Mouse (Mus musculus): ENCODE measurements around the gene Copb1.

Copb1 gene

GRCm38 (mm10) chr7:114253885-114254833, at the start of gene Copb1:
Gene Copb1 (minus strand): TSS chr7:114254711.
- peak; percentile 92 for DNase-seq (ENCODE audit: low read depth, low spot score)

DNA sequence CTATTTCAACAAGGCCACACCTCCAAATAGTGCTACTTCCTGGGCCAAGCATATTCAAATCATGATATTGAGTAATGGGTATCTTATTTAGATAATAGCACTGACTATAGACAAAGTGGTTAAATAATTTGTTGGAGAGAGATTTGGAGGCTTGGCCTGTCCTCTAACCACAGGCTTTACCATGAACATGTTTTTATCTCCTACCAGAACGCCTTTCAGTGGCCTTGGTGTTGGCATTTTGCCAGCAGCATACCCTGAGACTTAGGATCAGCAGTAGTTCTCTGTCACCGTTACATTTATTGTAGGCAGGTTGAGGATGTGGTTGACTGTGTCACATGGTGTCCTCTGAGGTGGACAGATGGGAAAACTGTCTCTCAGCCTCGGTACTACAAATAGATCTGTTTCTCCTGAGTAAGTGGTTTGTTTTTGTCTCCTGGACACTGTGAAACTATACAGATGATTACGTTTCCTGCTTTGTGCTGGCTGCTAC, 46.8 kb upstream of the Copb1 start:
- DNase-seq (ENCODE audit: low read depth, low spot score), result no peak

DNA sequence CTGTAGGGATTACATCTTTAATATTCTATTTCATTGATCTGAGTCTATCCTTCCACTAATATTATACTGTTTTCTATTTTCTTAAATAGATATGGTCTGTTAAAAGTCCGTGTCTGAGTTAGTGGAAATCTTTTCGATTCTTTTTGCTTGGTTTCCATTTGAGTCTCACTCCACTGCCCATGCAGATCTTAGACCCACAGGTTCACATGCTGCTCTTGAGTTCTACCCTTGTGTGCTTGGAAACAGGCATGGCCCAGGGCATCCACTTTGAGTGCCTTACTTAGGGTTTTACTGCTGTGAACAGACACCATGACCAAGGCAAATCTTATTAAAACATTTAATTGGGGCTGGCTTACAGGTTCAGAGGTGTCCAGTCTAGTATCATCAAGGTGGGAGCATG, 46.3 kb upstream of the Copb1 start:
- DNase-seq (ENCODE audit: low read depth, low spot score), result no peak

DNA sequence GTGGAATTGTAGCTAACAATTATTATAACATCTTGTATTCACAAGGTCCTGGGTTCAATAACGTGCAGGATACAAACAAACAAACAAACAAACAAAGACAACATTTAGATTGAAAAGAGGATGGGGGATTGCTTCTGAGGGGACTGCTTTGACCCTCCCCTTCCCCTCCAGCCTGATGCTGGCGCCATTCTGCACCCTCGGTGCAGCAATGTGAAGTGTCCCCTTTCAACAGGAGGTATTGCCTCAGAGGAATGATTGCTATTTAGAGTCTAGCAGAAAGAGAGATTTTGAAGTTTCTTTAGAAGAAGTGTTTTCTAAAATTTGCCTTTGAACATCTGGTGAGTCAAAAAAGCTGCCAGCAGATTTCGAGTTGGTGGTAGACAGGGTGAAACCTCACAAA, 44.7 kb upstream of the Copb1 start:
- DNase-seq (ENCODE audit: low read depth, low spot score), result no peak

- no peak for DNase-seq (ENCODE audit: low read depth, low spot score)
Measured at GRCm38 (mm10) chr7:114294698-114295097, 40.2 kb upstream of the Copb1 start.

GRCm38 (mm10) chr7:114293903-114294302, 39.4 kb upstream of the Copb1 start:
- no peak for DNase-seq (ENCODE audit: low read depth, low spot score)

- DNase-seq (ENCODE audit: low read depth, low spot score), result no peak
Measured at GRCm38 (mm10) chr7:114292501-114292971, 38.0 kb upstream of the Copb1 start.

DNA sequence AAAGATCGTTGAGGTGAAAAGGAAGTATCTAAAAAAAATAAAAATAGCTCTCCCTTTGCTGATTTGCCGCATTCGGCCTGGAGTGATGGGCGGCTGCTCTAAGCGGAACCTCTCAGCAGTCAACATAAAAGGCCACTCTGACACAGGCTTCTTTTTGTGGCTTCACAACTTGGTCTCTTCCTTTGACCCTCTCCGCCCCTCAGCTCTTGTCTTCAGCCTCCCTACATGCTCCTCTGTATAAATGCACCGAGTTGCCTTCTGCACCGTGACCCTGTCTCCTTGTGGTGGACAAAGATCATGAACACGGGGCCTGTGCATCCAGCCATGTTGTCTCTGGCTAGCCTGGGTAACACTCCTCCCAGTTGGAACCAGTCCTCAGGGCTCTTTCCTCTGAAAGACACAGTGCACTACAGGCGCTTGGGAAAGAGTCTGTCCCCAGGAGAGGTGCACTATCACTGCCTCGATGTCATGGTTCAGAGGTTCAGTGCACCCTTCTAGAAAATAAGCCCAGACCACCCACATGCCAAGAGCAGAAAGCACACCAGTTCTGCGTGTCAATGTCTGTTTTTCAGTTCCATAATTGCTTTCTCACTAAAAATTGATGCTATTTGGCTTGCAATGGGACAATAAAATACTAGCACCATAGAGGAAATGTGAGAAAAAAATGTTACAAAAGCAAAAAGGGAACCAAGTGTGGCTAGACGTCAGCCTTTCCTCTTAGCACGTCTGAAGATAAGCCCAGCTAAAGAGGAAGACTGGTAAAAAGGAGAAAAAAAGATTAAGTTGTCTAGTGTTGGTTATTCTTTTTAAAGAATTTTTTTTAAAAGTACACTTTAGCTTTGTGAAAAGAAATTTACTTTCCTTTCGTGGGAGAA, 37.2 kb upstream of the Copb1 start:
- DNase-seq (ENCODE audit: low read depth, low spot score), result no peak

GRCm38 (mm10) chr7:114290078-114290506, 35.6 kb upstream of the Copb1 start:
- no peak for DNase-seq (ENCODE audit: low read depth, low spot score)

GRCm38 (mm10) chr7:114284296-114284910, 29.9 kb upstream of the Copb1 start:
- no peak for DNase-seq (ENCODE audit: low read depth, low spot score)

DNA sequence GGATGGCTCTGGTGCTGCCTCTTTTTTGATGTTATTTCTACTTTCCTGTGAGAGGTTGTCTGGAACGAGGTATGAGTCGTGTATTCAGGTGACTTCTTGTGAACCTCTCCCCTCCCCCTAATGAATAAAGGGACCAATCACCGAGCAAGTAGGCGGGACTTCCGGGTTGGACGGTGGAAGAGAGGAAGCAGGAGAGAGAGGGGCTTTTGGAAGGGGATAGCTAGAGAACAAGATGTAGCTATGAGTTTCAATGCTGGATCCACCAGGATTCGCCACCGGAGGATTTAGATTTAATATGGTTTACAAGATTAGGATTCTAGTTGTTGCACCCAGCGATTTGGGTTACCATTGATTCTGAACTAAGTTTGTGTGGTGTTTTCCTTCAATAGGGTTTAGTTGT, 28.5 kb upstream of the Copb1 start:
- DNase-seq (ENCODE audit: low read depth, low spot score), result no peak

- DNase-seq (ENCODE audit: low read depth, low spot score), result no peak
Measured at GRCm38 (mm10) chr7:114281671-114282070, 27.2 kb upstream of the Copb1 start.

- peak; percentile 99 for DNase-seq (ENCODE audit: low read depth, low spot score)
Measured at GRCm38 (mm10) chr7:114276005-114276752, 21.7 kb upstream of the Copb1 start, which contains the start of gene Psma1. Gene Psma1 (minus strand): TSS chr7:114276118.

- DNase-seq (ENCODE audit: low read depth, low spot score), result no peak
Measured at GRCm38 (mm10) chr7:114275372-114276004, 21.0 kb upstream of the Copb1 start.

GRCm38 (mm10) chr7:114268446-114268845, 13.9 kb upstream of the Copb1 start:
- DNase-seq (ENCODE audit: low read depth, low spot score), result no peak

DNA sequence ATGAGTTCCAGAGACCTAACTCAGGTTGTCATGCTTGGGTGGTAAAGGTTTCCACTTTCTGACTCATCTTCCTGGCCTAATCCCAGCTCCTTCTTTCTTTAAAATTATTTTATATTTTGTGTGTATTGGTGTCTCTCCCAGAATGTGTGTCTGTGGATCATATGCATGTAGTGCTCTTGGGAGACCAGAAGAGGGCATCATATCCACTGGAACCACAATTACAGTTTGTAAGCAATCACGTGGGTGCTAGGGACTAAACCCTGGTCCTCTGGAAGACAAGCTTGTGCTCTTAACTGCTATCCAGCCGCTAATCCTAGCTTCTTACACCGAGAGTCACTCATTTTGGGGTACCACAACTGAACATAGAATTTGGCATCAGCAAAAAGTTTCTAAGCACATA, 2.8 kb downstream of the Copb1 start:
- DNase-seq (ENCODE audit: low read depth, low spot score), result no peak

DNA sequence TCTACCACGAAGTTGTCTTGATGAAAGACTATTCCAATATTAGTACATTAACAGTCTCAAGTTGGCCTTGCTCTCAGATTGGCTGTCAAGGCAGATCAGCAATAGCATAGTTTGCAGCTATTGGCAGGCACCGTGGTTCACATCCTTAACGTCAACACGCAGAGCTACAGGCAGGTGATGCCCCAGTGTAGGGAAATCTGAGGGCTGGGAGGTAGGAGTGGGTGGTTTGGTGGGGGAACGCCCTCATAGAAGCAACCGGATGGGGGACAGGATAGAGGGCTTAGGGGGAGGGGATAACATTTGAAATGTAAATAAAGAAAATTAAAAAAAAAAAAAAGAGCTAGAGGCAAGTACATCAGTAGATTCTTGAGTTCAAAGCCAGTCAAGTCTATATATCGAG, 20.5 kb downstream of the Copb1 start:
- no peak for DNase-seq (ENCODE audit: low read depth, low spot score)

- no peak for DNase-seq (ENCODE audit: low read depth, low spot score)
Measured at GRCm38 (mm10) chr7:114232982-114233381, 21.5 kb downstream of the Copb1 start.

DNA sequence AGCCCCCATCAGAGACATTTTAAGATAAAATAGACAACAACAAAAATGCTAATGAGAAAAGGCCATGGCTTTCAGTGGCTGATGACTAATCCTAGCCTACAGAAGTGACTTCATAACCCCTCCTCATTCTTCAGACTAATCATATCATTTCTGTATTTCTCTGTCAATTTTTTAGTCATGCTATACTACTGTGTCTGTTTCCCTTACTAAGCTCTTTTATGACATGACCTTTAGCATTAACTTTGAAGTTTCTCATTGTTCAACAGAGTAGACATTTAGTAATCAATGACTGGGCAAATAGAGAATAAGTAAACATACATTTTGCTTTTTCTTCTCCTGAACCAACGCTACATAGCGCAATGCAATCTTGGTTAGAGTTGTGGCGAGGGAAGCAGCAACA, 22.7 kb downstream of the Copb1 start:
- DNase-seq (ENCODE audit: low read depth, low spot score), result no peak

GRCm38 (mm10) chr7:114226521-114226920, 28.0 kb downstream of the Copb1 start:
- DNase-seq (ENCODE audit: low read depth, low spot score), result no peak

Data from telencephalon, adult 2 months (tissue).